Mouse (Mus musculus) stomach, embryonic 15.5 days (tissue): ENCODE results near the gene Notch2. TPM values are rescaled to one million over a fixed set of nuclear protein-coding genes. Genes with fewer than 3 reads are reported as not detected.
A peak's percentile ranks its signal among the peaks of the same experiment; 100 is the strongest.

ENCODE experiments used
- ATAC-seq: fragments of 200-750 bp; cut with Nextera tagmentation; 2 replicates; pipeline ENCODE4 v1.8.0; 2017; ENCODE audit warnings: low read depth, moderate number of reproducible peaks, moderate TSS enrichment; ENCODE audit not compliant: insufficient read depth, low FRiP score
- H3K27ac ChIP-seq: fragments of 300-500 bp; sonication (generic); 2 replicates; pipeline ENCODE4 v1.5.1; 2015; ENCODE audit warnings: mild to moderate bottlenecking, inconsistent platforms
- H3K27me3 ChIP-seq: fragments of 300-500 bp; sonication (generic); replicated peaks from 2 replicates; pipeline ENCODE4 v1.6.1; 2015; ENCODE audit warnings: inconsistent platforms
- H3K36me3 ChIP-seq: fragments of 300-500 bp; sonication (generic); 2 replicates; pipeline ENCODE4 v1.6.1; 2015; ENCODE audit warnings: inconsistent platforms
- H3K4me1 ChIP-seq: fragments of 300-500 bp; sonication (generic); 2 replicates; pipeline ENCODE4 v1.6.1; 2015; ENCODE audit warnings: inconsistent platforms
- H3K4me2 ChIP-seq: fragments of 300-500 bp; sonication (generic); 2 replicates; pipeline ENCODE4 v1.6.1; 2015; ENCODE audit warnings: mild to moderate bottlenecking, inconsistent platforms
- H3K4me3 ChIP-seq: fragments of 300-500 bp; sonication (generic); replicated peaks from 2 replicates; pipeline ENCODE4 v1.5.1; 2015; ENCODE audit warnings: inconsistent platforms
- H3K9ac ChIP-seq: fragments of 300-500 bp; sonication (generic); 2 replicates; pipeline ENCODE4 v1.6.1; 2015; ENCODE audit warnings: inconsistent platforms
- H3K9me3 ChIP-seq: fragments of 300-500 bp; sonication (generic); 2 replicates; pipeline ENCODE4 v1.6.1; 2016; ENCODE audit warnings: inconsistent platforms
- WGBS: fragments of 180-500 bp; shearing (Covaris S2); methylation state at CpG from one replicate; pipeline ENCODE4 v1.1.7; 2015; 5-methylcytosine and 5-hydroxymethylcytosine counted together
- polyA plus RNA-seq: library from polyadenylated mRNA; unstranded; fragments of >200 nt; fragmentation: Nextera tagmentation; extraction: Ambion mirVana; gene quantifications from 2 replicates; pipeline ENCODE4 v1.2.1, GENCODE M21; 2015

The Notch2 gene
- polyA plus RNA-seq, 1 experiment from 2014 or later = 21.4 TPM

DNA sequence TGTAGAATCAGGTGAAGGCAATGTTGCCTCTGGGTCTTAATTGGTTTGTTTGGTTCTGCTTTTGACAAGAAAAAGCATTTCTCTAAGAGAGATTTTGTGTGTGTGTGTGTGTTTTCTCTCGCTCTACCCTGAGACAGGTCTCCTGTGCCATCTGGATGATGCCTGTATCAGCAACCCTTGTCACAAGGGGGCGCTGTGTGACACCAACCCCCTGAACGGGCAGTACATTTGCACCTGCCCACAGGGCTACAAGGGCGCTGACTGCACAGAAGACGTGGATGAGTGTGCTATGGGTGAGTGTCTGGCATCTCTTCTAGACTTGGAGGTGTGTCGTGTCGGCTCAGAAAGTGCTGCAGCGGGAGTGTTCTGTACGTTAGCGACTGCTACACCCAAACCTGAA is 86.0 kb downstream of the Notch2 start:
- H3K36me3 ChIP-seq = peaks cover 56% of the 10 kb centered on the region
- H3K27ac ChIP-seq = peak overlapping the region; percentile 46; the same call in 1 of the 2 replicates
- H3K4me3 ChIP-seq = no peak overlapping the region
- no peaks in the 10 kb centered on the region for H3K9me3 ChIP-seq
- H3K27me3 ChIP-seq = no peaks in the 10 kb centered on the region
- no peak overlapping the region for H3K9ac ChIP-seq
- no peak overlapping the region for H3K4me2 ChIP-seq
- H3K4me1 ChIP-seq = 0 out of 2 replicates have a peak, but pooled peaks cover 1% of the 10 kb centered on the region
- WGBS = 83% methylated on average over 10 of the region's 10 CpGs
- no peak for ATAC-seq

- Histone ChIP-seq H3K4me1 (no peaks in the 10 kb centered on the region), H3K4me2 (no peak overlapping the region), H3K4me3 (no peak overlapping the region), H3K36me3 (peaks cover 63% of the 10 kb centered on the region), H3K9ac (no peak overlapping the region), H3K9me3 (no peaks in the 10 kb centered on the region), H3K27me3 (no peaks in the 10 kb centered on the region), H3K27ac (no peak overlapping the region)
- no peak for ATAC-seq
- 73% methylated on average over 10 of the region's 10 CpGs for WGBS
Measured at GRCm38 (mm10) chr3:98101541-98101940, 88.2 kb downstream of the Notch2 start.

DNA sequence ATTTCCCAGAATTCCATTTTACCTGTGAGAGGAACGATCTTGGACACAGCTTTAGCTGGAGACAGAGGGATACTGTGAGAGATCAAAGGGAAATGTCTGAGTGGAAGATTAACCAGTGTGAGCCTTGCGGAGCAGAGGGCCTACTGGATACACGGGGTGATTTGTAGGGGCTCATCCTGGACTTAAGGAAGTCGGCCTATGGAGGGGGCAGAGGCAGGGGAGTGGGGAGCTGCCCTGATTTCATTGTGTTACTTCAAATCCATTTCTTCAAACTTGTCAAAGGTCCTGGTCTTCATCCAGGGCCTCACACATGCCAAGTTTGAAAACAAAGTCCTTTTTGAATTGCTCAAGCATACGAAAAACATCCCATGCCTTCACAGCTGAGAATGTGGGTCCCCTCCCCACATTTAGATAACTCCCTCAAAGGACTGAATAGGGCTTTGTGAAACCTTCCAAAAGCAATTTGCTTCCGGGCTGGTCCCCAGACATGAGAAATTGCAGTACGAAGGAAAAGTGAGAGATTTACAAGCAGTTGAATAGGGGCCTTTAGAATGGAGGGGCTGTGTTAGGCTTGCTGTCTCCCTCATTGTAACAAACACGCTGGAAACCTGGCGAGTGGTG is 91.6 kb downstream of the Notch2 start:
- Histone ChIP-seq H3K9me3 (no peaks in the 10 kb centered on the region), H3K27me3 (no peaks in the 10 kb centered on the region), H3K9ac (no peak overlapping the region), H3K4me3 (no peak overlapping the region), H3K4me1 (no peaks in the 10 kb centered on the region), H3K27ac (no peak overlapping the region), H3K4me2 (no peak overlapping the region), H3K36me3 (peaks cover 54% of the 10 kb centered on the region)
- no peak for ATAC-seq
- WGBS = 57% methylated on average over 9 of the region's 9 CpGs

DNA sequence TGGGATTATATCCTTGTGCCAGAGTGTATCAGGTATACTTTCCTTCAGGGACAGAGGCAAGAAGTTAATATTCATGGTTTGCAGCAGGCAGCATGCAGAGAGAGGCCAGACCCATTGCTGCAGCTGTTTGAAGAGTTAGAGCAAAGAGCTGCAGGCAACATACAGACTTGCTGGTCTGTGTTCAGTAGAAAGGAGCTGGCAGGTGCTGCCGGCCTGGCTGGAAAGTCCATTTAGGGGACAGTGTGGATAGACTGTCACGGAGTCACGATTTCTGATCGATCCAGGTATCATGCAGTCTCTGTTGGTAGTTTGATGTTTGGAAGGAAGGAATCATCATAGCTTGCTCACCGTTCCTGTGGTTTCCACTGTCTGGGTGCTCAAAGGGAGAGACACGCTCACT is 92.2 kb downstream of the Notch2 start:
- WGBS = 83% methylated on average over 6 of the region's 6 CpGs
- Histone ChIP-seq H3K27ac (0 out of 2 replicates have a peak overlapping the region, but pooled peaks have one; percentile 12), H3K9ac (no peak overlapping the region), H3K36me3 (peaks cover 49% of the 10 kb centered on the region), H3K9me3 (no peaks in the 10 kb centered on the region), H3K4me2 (no peak overlapping the region), H3K4me1 (no peaks in the 10 kb centered on the region), H3K27me3 (no peaks in the 10 kb centered on the region), H3K4me3 (no peak overlapping the region)
- no peak for ATAC-seq

DNA sequence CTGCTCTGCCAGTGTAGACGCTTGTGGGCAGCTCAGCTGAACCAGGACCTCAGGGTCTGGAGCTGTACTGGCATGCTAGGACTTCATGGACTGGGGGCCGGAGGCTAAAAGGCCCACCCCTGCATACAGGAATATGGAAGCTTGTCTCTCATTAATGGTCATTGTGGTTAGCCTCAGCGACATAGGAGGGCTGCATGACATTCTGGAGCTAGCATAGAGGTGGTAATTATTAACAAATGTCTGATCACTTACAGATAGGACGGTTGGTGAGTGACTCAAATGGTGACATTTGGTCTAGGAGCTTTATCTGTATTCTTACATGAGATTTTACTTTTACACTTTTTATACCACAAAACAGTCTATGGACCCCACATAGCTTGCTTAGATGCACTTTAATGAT is 92.8 kb downstream of the Notch2 start:
- 64% methylated on average over 4 of the region's 4 CpGs for WGBS

GRCm38 (mm10) chr3:98106590-98107313 is 93.4 kb downstream of the Notch2 start:
- Histone ChIP-seq H3K9me3 (no peaks in the 10 kb centered on the region), H3K4me1 (no peaks in the 10 kb centered on the region), H3K4me2 (no peak overlapping the region), H3K27me3 (no peaks in the 10 kb centered on the region), H3K4me3 (no peak overlapping the region), H3K27ac (no peak overlapping the region), H3K36me3 (peaks cover 44% of the 10 kb centered on the region), H3K9ac (no peak overlapping the region)
- ATAC-seq = no peak
- WGBS = 83% methylated on average over 12 of the region's 12 CpGs

More for the DNA sequence above, 92.8 kb downstream of the Notch2 start:
- Histone ChIP-seq H3K27ac (no peak overlapping the region), H3K9ac (no peak overlapping the region), H3K4me1 (no peaks in the 10 kb centered on the region), H3K4me3 (no peak overlapping the region), H3K4me2 (no peak overlapping the region), H3K36me3 (peaks cover 44% of the 10 kb centered on the region), H3K9me3 (no peaks in the 10 kb centered on the region), H3K27me3 (no peaks in the 10 kb centered on the region)
- ATAC-seq = no peak

DNA sequence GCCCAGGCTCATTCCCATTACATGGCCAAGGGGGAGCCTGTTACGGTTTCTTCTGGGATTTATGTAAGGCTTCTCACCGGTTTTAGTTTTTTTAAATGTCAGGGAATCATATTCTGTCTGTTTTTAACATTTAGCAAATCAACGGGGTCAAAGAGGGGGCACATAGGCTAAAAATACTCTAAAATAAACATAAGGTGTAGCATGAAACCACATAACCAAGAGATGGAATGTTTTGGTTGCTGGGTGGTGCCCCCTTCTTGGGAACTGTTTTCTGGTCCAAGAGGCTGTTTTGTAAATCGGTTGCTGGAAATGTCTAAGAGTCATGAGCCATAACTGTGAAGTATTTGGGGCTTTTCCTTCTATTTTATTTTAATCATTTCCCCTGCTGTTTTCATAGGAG is 95.1 kb downstream of the Notch2 start:
- no peak for ATAC-seq
- Histone ChIP-seq H3K4me2 (no peak overlapping the region), H3K27me3 (no peaks in the 10 kb centered on the region), H3K36me3 (peaks cover 31% of the 10 kb centered on the region), H3K9ac (no peak overlapping the region), H3K27ac (0 out of 2 replicates have a peak overlapping the region, but pooled peaks have one; percentile 4), H3K4me3 (no peak overlapping the region), H3K4me1 (no peaks in the 10 kb centered on the region), H3K9me3 (no peaks in the 10 kb centered on the region)
- 46% methylated on average over 4 of the region's 4 CpGs for WGBS

GRCm38 (mm10) chr3:98108866-98109265 is 95.5 kb downstream of the Notch2 start:
- no peak overlapping the region for H3K4me3 ChIP-seq
- H3K4me2 ChIP-seq = no peak overlapping the region
- 63% methylated on average over 3 of the region's 3 CpGs for WGBS
- H3K27ac ChIP-seq = no peak overlapping the region
- ATAC-seq = no peak
- no peaks in the 10 kb centered on the region for H3K27me3 ChIP-seq
- H3K4me1 ChIP-seq = no peaks in the 10 kb centered on the region
- peaks cover 33% of the 10 kb centered on the region for H3K36me3 ChIP-seq
- no peak overlapping the region for H3K9ac ChIP-seq
- no peaks in the 10 kb centered on the region for H3K9me3 ChIP-seq

- Histone ChIP-seq H3K9me3 (no peaks in the 10 kb centered on the region), H3K4me1 (no peaks in the 10 kb centered on the region), H3K27me3 (no peaks in the 10 kb centered on the region), H3K4me2 (no peak overlapping the region), H3K27ac (no peak overlapping the region), H3K36me3 (peaks cover 34% of the 10 kb centered on the region), H3K9ac (no peak overlapping the region), H3K4me3 (no peak overlapping the region)
- WGBS = 89% methylated on average over 4 of the region's 4 CpGs
- ATAC-seq = no peak
Measured at GRCm38 (mm10) chr3:98110610-98111009, 97.3 kb downstream of the Notch2 start.

GRCm38 (mm10) chr3:98118252-98118651 is 104.9 kb downstream of the Notch2 start:
- ATAC-seq = no peak
- WGBS = 91% methylated on average over 3 of the region's 3 CpGs
- Histone ChIP-seq H3K9me3 (no peaks in the 10 kb centered on the region), H3K4me1 (no peaks in the 10 kb centered on the region), H3K27me3 (no peaks in the 10 kb centered on the region), H3K9ac (no peak overlapping the region), H3K36me3 (peaks cover 39% of the 10 kb centered on the region), H3K27ac (no peak overlapping the region), H3K4me3 (no peak overlapping the region), H3K4me2 (no peak overlapping the region)

- H3K4me3 ChIP-seq = no peak overlapping the region
- H3K27ac ChIP-seq = peak overlapping the region; percentile 16; the same call in 1 of the 2 replicates
- H3K4me1 ChIP-seq = no peaks in the 10 kb centered on the region
- peaks cover 41% of the 10 kb centered on the region for H3K36me3 ChIP-seq
- 69% methylated on average over 6 of the region's 6 CpGs for WGBS
- no peaks in the 10 kb centered on the region for H3K9me3 ChIP-seq
- peak; percentile 83 for ATAC-seq
- no peak overlapping the region for H3K4me2 ChIP-seq
- H3K27me3 ChIP-seq = no peaks in the 10 kb centered on the region
- no peak overlapping the region for H3K9ac ChIP-seq
Measured at GRCm38 (mm10) chr3:98119338-98119737, 106.0 kb downstream of the Notch2 start.

DNA sequence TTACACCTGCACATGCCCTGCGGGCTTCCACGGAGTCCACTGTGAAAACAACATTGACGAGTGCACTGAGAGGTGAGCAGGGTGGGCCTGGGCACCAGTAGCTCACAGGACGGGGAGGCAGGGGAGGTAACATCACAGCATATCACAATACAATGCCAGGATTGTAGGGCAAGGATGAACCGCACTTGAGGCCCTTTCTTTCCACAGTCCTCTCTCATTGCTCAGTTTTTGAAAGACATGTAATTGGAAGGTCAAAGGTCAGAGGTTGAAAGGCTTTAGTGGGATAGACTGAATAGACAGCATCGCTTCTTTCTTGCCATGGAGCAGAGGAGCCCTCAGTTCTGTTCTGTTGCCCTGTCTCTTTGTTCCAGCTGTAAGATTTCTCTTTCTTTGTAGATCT is 107.6 kb downstream of the Notch2 start:
- Histone ChIP-seq H3K36me3 (peaks cover 41% of the 10 kb centered on the region), H3K9me3 (no peaks in the 10 kb centered on the region), H3K9ac (no peak overlapping the region), H3K4me1 (no peaks in the 10 kb centered on the region), H3K4me3 (no peak overlapping the region), H3K27me3 (no peaks in the 10 kb centered on the region), H3K27ac (no peak overlapping the region), H3K4me2 (no peak overlapping the region)
- 0 out of 2 replicates have a peak, but pooled peaks have one; percentile 24 for ATAC-seq
- 73% methylated on average over 6 of the region's 6 CpGs for WGBS
